Mouse (Mus musculus) spleen, adult 2 months (tissue): ENCODE data around the gene Nrp2. TPM values are rescaled to one million over a fixed set of nuclear protein-coding genes. Genes with fewer than 3 reads are reported as not detected.
A peak's percentile ranks its signal among the peaks of the same experiment; 100 is the strongest.

Experiments used
- DNase-seq, 2 experiments: peaks; one replicate each; pipeline versions ENCODE4 v3.0.0 to v3.0.0-alpha.2; 2012 to 2021; ENCODE audit warnings: low spot score in 2 of 2, low read depth in 1 of 2
- H3K27ac ChIP-seq: fragments of 200-500 bp; 2 replicates; pipeline ENCODE4 v1.5.1; 2012; ENCODE audit warnings: low read length, inconsistent platforms; ENCODE audit not compliant: insufficient read depth
- H3K27me3 ChIP-seq: fragments of 200-500 bp; 2 replicates; pipeline ENCODE4 v1.6.1; 2012; ENCODE audit warnings: mild to moderate bottlenecking, moderate library complexity, low read length, inconsistent platforms; ENCODE audit not compliant: control insufficient read depth, insufficient read depth
- H3K36me3 ChIP-seq: fragments of 200-500 bp; 2 replicates; pipeline ENCODE4 v1.6.1; 2012; ENCODE audit warnings: mild to moderate bottlenecking, low read length, inconsistent platforms; ENCODE audit not compliant: control insufficient read depth, insufficient read depth
- H3K4me1 ChIP-seq: fragments of 200-500 bp; 2 replicates; pipeline ENCODE4 v1.6.1; 2011; ENCODE audit warnings: inconsistent platforms; ENCODE audit not compliant: control insufficient read depth, insufficient read depth, insufficient read length
- H3K4me3 ChIP-seq: fragments of 200-500 bp; 2 replicates; pipeline ENCODE4 v1.5.1; 2011; ENCODE audit warnings: mild to moderate bottlenecking, inconsistent platforms; ENCODE audit not compliant: insufficient read depth, insufficient read length; ENCODE audit errors: extremely low read depth
- CTCF ChIP-seq: fragments of 200-500 bp; IDR thresholded peaks from 2 replicates; pipeline ENCODE4 v1.5.1; 2011; ENCODE audit warnings: mild to moderate bottlenecking, inconsistent platforms; ENCODE audit not compliant: insufficient read depth, insufficient read length, insufficient replicate concordance; ENCODE audit errors: extremely low read depth
- POLR2A ChIP-seq: fragments of 200-500 bp; IDR thresholded peaks from 2 replicates; pipeline ENCODE4 v1.6.1; 2011; ENCODE audit warnings: low read depth, low read length, inconsistent platforms
- WGBS: fragments of 180-500 bp; shearing (Covaris S2); methylation state at CpG from one replicate; pipeline ENCODE4 v1.1.7; 2018; 5-methylcytosine and 5-hydroxymethylcytosine counted together
- polyA plus RNA-seq: library from polyadenylated mRNA; depleted of rRNA; stranded (reverse); fragments of >200 nt; gene quantifications from 2 replicates; pipeline ENCODE4 v1.2.3, GENCODE M21; 2012

The Nrp2 gene
- polyA plus RNA-seq, 1 experiment: 6.1 TPM

GRCm38 (mm10) chr1:62796038-62796647, 93.1 kb downstream of the Nrp2 start:
- no peaks in the 10 kb centered on the region for H3K4me1 ChIP-seq
- no peaks in the 10 kb centered on the region for H3K27me3 ChIP-seq
- no peak overlapping the region for H3K27ac ChIP-seq
- TF ChIP-seq POLR2A (no peak), CTCF (no peak)
- DNase-seq: no peak
- peak overlapping the region; percentile 31; the same call in 1 of the 2 replicates for H3K4me3 ChIP-seq
- 65% methylated on average over 9 of the region's 9 CpGs for WGBS
- no peaks in the 10 kb centered on the region for H3K36me3 ChIP-seq

- Histone ChIP-seq H3K36me3 (no peaks in the 10 kb centered on the region), H3K4me1 (no peaks in the 10 kb centered on the region), H3K4me3 (no peak overlapping the region), H3K27ac (no peak overlapping the region), H3K27me3 (no peaks in the 10 kb centered on the region)
- no peak for DNase-seq
- WGBS: 78% methylated on average over 4 of the region's 4 CpGs
- no peak for TF ChIP-seq POLR2A
- no peak for TF ChIP-seq CTCF
Measured at GRCm38 (mm10) chr1:62799427-62799826, 96.3 kb downstream of the Nrp2 start.

DNA sequence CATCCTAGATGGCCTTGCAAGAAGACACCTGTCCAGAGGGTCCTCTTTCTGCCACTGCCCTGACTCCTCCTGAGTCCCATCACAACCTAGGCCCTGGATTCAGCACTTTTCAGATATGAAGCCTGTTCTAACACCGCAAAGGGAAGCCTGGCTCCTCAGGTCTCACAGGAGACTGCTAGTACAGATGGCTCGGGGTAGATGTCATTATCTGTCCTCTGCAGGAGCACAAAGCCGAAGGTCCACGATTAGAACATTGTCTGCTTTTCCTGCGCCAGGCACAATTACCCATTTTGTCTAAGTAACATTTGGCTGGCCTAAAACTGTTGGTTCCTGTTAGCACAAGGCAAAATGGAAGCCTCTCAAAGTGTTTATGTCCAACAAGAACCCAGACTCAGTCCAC, 97.3 kb downstream of the Nrp2 start:
- no peak for DNase-seq
- Histone ChIP-seq H3K4me1 (no peaks in the 10 kb centered on the region), H3K27me3 (no peaks in the 10 kb centered on the region), H3K27ac (no peak overlapping the region), H3K4me3 (no peak overlapping the region), H3K36me3 (no peaks in the 10 kb centered on the region)
- TF ChIP-seq CTCF (no peak), POLR2A (no peak)
- 77% methylated on average over 5 of the region's 5 CpGs for WGBS

- TF ChIP-seq POLR2A (no peak), CTCF (no peak)
- 87% methylated on average over 4 of the region's 4 CpGs for WGBS
Measured at GRCm38 (mm10) chr1:62801429-62801828, 98.3 kb downstream of the Nrp2 start.

DNA sequence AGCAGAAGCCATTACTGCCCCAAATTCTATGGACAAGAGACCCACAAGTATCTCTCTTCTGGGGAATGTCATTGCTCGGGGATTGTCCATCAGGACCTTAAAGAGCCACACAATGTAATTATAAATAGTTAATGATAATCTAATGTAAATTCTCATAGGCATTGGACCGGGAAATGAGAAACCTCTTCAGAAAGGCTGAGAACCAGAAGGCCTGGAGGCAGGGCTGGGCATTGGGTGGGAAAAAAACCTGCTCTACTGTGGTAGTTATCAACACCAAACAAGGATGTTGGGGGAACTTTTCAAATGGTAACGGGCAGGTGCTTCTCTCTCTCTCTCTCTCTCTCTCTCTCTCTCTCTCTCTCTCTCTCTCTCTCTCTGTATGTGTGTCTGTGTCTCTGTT, 98.8 kb downstream of the Nrp2 start:
- TF ChIP-seq CTCF (no peak), POLR2A (no peak)
- no peak overlapping the region for H3K27ac ChIP-seq
- no peak for DNase-seq
- no peaks in the 10 kb centered on the region for H3K36me3 ChIP-seq
- 82% methylated on average over 3 of the region's 3 CpGs for WGBS
- H3K4me1 ChIP-seq: no peaks in the 10 kb centered on the region
- H3K4me3 ChIP-seq: no peak overlapping the region
- H3K27me3 ChIP-seq: no peaks in the 10 kb centered on the region

More at GRCm38 (mm10) chr1:62801429-62801828, 98.3 kb downstream of the Nrp2 start:
- Histone ChIP-seq H3K4me3 (no peak overlapping the region), H3K36me3 (no peaks in the 10 kb centered on the region), H3K27me3 (no peaks in the 10 kb centered on the region), H3K4me1 (no peaks in the 10 kb centered on the region), H3K27ac (no peak overlapping the region)
- DNase-seq: no peak

DNA sequence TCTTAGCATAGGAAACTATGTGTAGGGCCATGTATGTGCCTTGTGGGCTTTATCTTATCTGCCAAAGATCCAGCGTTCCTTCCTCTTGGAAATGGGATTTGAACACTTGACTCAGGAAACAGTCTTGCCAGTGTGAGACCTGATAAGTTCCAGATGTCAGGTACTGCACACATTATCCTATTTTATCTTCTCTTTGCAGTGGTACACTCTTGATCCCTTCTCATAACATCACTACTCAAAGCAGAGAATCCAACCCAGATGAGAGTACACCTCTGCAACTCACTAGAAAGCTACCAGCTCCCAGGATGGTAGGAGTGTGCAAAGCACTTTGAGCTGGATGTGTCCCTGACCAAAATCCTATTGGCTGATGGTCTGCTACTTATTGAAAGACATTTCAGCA, 100.5 kb downstream of the Nrp2 start:
- no peaks in the 10 kb centered on the region for H3K36me3 ChIP-seq
- 57% methylated on average over 1 of the region's 1 CpGs for WGBS
- DNase-seq: no peak
- no peak overlapping the region for H3K27ac ChIP-seq
- H3K27me3 ChIP-seq: no peaks in the 10 kb centered on the region
- H3K4me1 ChIP-seq: no peaks in the 10 kb centered on the region
- TF ChIP-seq POLR2A (no peak), CTCF (no peak)
- H3K4me3 ChIP-seq: no peak overlapping the region

GRCm38 (mm10) chr1:62806014-62806413, 102.9 kb downstream of the Nrp2 start:
- Histone ChIP-seq H3K27ac (no peak overlapping the region), H3K4me3 (no peak overlapping the region), H3K27me3 (no peaks in the 10 kb centered on the region), H3K36me3 (no peaks in the 10 kb centered on the region), H3K4me1 (no peaks in the 10 kb centered on the region)
- DNase-seq: no peak
- 55% methylated on average over 1 of the region's 1 CpGs for WGBS
- TF ChIP-seq CTCF (no peak), POLR2A (no peak)

- 90% methylated on average over 4 of the region's 4 CpGs for WGBS
- DNase-seq: no peak
- no peak for TF ChIP-seq POLR2A
- TF ChIP-seq CTCF: no peak
Measured at GRCm38 (mm10) chr1:62808395-62808794, 105.3 kb downstream of the Nrp2 start.

More at GRCm38 (mm10) chr1:62808395-62808794, 105.3 kb downstream of the Nrp2 start:
- Histone ChIP-seq H3K36me3 (no peaks in the 10 kb centered on the region), H3K27me3 (no peaks in the 10 kb centered on the region), H3K4me3 (no peak overlapping the region), H3K27ac (no peak overlapping the region), H3K4me1 (no peaks in the 10 kb centered on the region)
